Mouse (Mus musculus): ENCODE results near the gene Daglb.

GRCm38 (mm10) chr5:143501649-143502048, 37.3 kb downstream of the Daglb start:
- TF ChIP-seq POLR2A (IDR thresholded peaks at IDR 0.05; ENCODE audit: control insufficient read depth, extremely low read depth, insufficient read depth, low read length, poor library complexity) (no peak), CTCF (IDR thresholded peaks at IDR 0.05; ENCODE audit: borderline replicate concordance, control insufficient read depth, extremely low read depth, insufficient read depth, low read length, poor library complexity) (no peak)

Data from thymus, adult 2 months (tissue).